Mouse (Mus musculus) kidney, adult 2 months (tissue): ENCODE data around the gene Anln.

Experiments used
- CTCF ChIP-seq: fragments of 200-500 bp; conservative IDR thresholded peaks from 2 replicates; pipeline ENCODE4 v1.5.1; 2011; ENCODE audit warnings: low read depth, mild to moderate bottlenecking, control low read depth, low read length, moderate library complexity, mixed read lengths; ENCODE audit not compliant: insufficient read depth, insufficient read length
- POLR2A ChIP-seq: fragments of 200-500 bp; IDR thresholded peaks from one replicate; pipeline ENCODE4 v1.6.1; 2011; ENCODE audit warnings: low read depth, low read length, control low read depth

GRCm38 (mm10) chr9:22402976-22403375 is 14.0 kb upstream of the Anln start:
- TF ChIP-seq POLR2A (no peak), CTCF (no peak)
